Mouse (Mus musculus) ES-Bruce4 (cell line): ENCODE data around the gene Baz2b. TPM values are rescaled to one million over a fixed set of nuclear protein-coding genes. Genes with fewer than 3 reads are reported as not detected.
A peak's percentile ranks its signal among the peaks of the same experiment; 100 is the strongest.

Experiments used
- H3K27ac ChIP-seq: 2 replicates; pipeline ENCODE4 v1.5.1; 2012; ENCODE audit warnings: low read length, inconsistent platforms; ENCODE audit not compliant: insufficient read depth
- H3K27me3 ChIP-seq: 2 replicates; pipeline ENCODE4 v1.6.1; 2012; ENCODE audit warnings: mild to moderate bottlenecking, low read length, inconsistent platforms; ENCODE audit not compliant: control insufficient read depth, poor library complexity, insufficient read depth, severe bottlenecking
- H3K36me3 ChIP-seq: 2 replicates; pipeline ENCODE4 v1.6.1; 2012; ENCODE audit warnings: inconsistent platforms, mild to moderate bottlenecking, low read length, moderate library complexity; ENCODE audit not compliant: control insufficient read depth, poor library complexity, insufficient read depth, severe bottlenecking
- H3K4me1 ChIP-seq: one replicate; pipeline ENCODE4 v1.8.1; 2011; ENCODE audit warnings: low read length; ENCODE audit not compliant: control insufficient read depth, insufficient read depth
- H3K4me3 ChIP-seq: 2 replicates; pipeline ENCODE4 v1.5.1; 2011; ENCODE audit warnings: low read depth, mild to moderate bottlenecking, low read length
- H3K9ac ChIP-seq: 2 replicates; pipeline ENCODE4 v1.6.1; 2012; ENCODE audit warnings: low read depth, mild to moderate bottlenecking, inconsistent platforms; ENCODE audit not compliant: poor library complexity, severe bottlenecking
- H3K9me3 ChIP-seq: replicated peaks from 2 replicates; pipeline ENCODE4 v1.6.1; 2012; ENCODE audit warnings: mild to moderate bottlenecking, low read length, inconsistent platforms; ENCODE audit not compliant: control insufficient read depth, poor library complexity, insufficient read depth, severe bottlenecking
- CTCF ChIP-seq: IDR thresholded peaks from one replicate; pipeline ENCODE4 v1.8.1; 2011; ENCODE audit warnings: low read depth, low read length
- EP300 ChIP-seq: IDR thresholded peaks from 2 replicates; pipeline ENCODE4 v1.6.1; 2011; ENCODE audit warnings: low read depth, low read length; ENCODE audit not compliant: insufficient read depth
- POLR2A ChIP-seq: IDR thresholded peaks from one replicate; pipeline ENCODE4 v1.8.1; 2011; ENCODE audit warnings: low read length; ENCODE audit not compliant: insufficient read depth
- polyA plus RNA-seq: library from polyadenylated mRNA; stranded (reverse); fragments of >200 nt; gene quantifications from 2 replicates; pipeline ENCODE4 v1.2.4, GENCODE M21; 2011; ENCODE audit warnings: low read depth; ENCODE audit not compliant: missing spikeins, insufficient read depth, insufficient read length

Gene Baz2b
- polyA plus RNA-seq, 1 experiment, result 43.2 TPM

- H3K9ac ChIP-seq, result no peak overlapping the region
- H3K4me3 ChIP-seq, result no peak overlapping the region
- no peaks in the 10 kb centered on the region for H3K9me3 ChIP-seq
- no peaks in the 10 kb centered on the region for H3K27me3 ChIP-seq
- H3K27ac ChIP-seq, result no peak overlapping the region
- no peaks in the 10 kb centered on the region for H3K4me1 ChIP-seq
- no peaks in the 10 kb centered on the region; the same call in 1 of the 2 replicates for H3K36me3 ChIP-seq
- TF ChIP-seq POLR2A, result no peak
- TF ChIP-seq CTCF, result no peak
- TF ChIP-seq EP300, result no peak
Measured at GRCm38 (mm10) chr2:59898105-59898504, 311.5 kb downstream of the Baz2b start.

DNA sequence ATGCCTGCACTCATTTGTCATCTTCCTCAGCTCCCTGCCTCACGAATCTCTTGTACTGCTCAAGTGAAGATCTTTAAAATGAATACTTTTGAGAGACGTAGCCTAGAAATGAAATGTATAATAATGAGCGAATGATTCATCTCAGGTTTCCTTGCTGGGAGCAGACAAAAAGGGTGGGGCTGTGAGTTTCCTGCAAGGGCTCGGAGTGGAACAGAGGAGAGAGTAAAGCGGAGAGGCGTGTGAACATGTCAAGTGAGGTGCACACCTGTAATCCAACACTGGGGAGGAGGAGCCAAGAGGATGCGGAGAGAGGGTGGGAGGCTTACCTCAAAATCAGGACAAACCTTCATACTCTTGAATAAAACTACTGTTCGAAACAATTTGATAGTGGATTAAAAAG is 312.8 kb downstream of the Baz2b start:
- Histone ChIP-seq H3K9me3 (no peaks in the 10 kb centered on the region), H3K27ac (no peak overlapping the region), H3K27me3 (no peaks in the 10 kb centered on the region), H3K4me1 (no peaks in the 10 kb centered on the region), H3K9ac (no peak overlapping the region), H3K4me3 (no peak overlapping the region), H3K36me3 (no peaks in the 10 kb centered on the region; the same call in 1 of the 2 replicates)
- TF ChIP-seq POLR2A, result no peak
- TF ChIP-seq EP300, result no peak
- no peak for TF ChIP-seq CTCF

GRCm38 (mm10) chr2:59896400-59896799 is 313.2 kb downstream of the Baz2b start:
- TF ChIP-seq EP300, result no peak
- TF ChIP-seq CTCF, result no peak
- no peak for TF ChIP-seq POLR2A
- Histone ChIP-seq H3K27ac (no peak overlapping the region), H3K36me3 (no peaks in the 10 kb centered on the region; the same call in 1 of the 2 replicates)

GRCm38 (mm10) chr2:59889699-59890098 is 319.9 kb downstream of the Baz2b start:
- Histone ChIP-seq H3K9ac (no peak overlapping the region), H3K9me3 (no peaks in the 10 kb centered on the region), H3K36me3 (no peaks in the 10 kb centered on the region), H3K4me3 (no peak overlapping the region), H3K27ac (no peak overlapping the region), H3K4me1 (no peaks in the 10 kb centered on the region), H3K27me3 (no peaks in the 10 kb centered on the region)
- TF ChIP-seq POLR2A (no peak), CTCF (no peak), EP300 (no peak)

More at GRCm38 (mm10) chr2:59896400-59896799, 313.2 kb downstream of the Baz2b start:
- Histone ChIP-seq H3K9ac (no peak overlapping the region), H3K4me1 (no peaks in the 10 kb centered on the region), H3K4me3 (no peak overlapping the region), H3K9me3 (no peaks in the 10 kb centered on the region), H3K27me3 (no peaks in the 10 kb centered on the region)

DNA sequence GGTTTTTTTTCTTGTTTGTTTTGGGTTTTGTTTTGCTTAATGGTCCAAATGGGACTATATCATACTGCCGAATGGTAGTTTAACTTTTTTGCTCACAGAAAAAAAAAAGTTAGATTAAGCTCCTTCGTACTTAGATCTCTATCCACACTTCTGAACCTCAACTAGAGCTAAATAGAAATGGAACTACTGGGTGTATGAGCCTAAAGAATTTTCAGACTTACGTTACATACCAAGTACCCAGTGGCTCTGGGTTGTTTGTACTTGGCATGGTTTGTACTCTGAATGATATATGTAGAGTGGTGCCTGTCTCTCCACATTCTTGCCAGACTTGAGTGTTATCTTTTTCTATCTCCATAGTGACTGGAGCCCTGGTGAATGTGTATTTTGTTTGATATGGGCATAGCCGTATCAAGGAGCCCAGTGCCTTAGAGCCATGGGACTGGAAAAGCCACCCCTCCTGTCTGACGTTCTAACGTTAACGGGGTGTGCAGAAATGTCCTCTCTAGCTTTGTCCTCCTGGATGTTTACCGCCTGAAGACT is 326.8 kb downstream of the Baz2b start:
- Histone ChIP-seq H3K9me3 (no peaks in the 10 kb centered on the region), H3K27ac (no peak overlapping the region), H3K27me3 (no peaks in the 10 kb centered on the region), H3K9ac (peak overlapping the region; percentile 47; the same call in 1 of the 2 replicates), H3K4me3 (peak overlapping the region; percentile 46; the same call in 1 of the 2 replicates), H3K36me3 (no peaks in the 10 kb centered on the region), H3K4me1 (no peaks in the 10 kb centered on the region)
- TF ChIP-seq CTCF (no peak), POLR2A (no peak), EP300 (no peak)

GRCm38 (mm10) chr2:59881831-59882741 is 327.6 kb downstream of the Baz2b start, which contains the start of gene Wdsub1:
Gene Wdsub1 (minus strand): TSS chr2:59882591.
- H3K4me3 ChIP-seq, result peak within 1 kb of the TSS; percentile 82
- H3K36me3 ChIP-seq, result no peaks in the 10 kb centered on the region
- H3K9ac ChIP-seq, result peak within 1 kb of the TSS; percentile 74
- H3K27me3 ChIP-seq, result no peaks in the 10 kb centered on the region
- H3K4me1 ChIP-seq, result no peaks in the 10 kb centered on the region
- H3K9me3 ChIP-seq, result no peaks in the 10 kb centered on the region
- no peak within 1 kb of the TSS for H3K27ac ChIP-seq
- TF ChIP-seq CTCF (peak; percentile 26), EP300 (0 out of 2 replicates have a peak, but pooled peaks have one; percentile 40), POLR2A (peak; percentile 71)
